Mouse (Mus musculus): ENCODE results near the gene Nfyb. TPM values are rescaled to one million over a fixed set of nuclear protein-coding genes. Genes with fewer than 3 reads are reported as not detected.
A peak's percentile ranks its signal among the peaks of the same experiment; 100 is the strongest.

The Nfyb gene
- polyA plus RNA-seq, 1 experiment from 2014 or later: 42.4 TPM

- no peaks in the 10 kb centered on the region for H3K9me3 ChIP-seq (replicated peaks)
- no peak overlapping the region for H3K4me3 ChIP-seq (replicated peaks)
- ATAC-seq (ENCODE audit: insufficient number of reproducible peaks, low FRiP score, low TSS enrichment, low read depth): no peak
- H3K9ac ChIP-seq: no peak overlapping the region
- peaks cover 4% of the 10 kb centered on the region; the same call in 1 of the 2 replicates for H3K4me1 ChIP-seq
- no peaks in the 10 kb centered on the region for H3K27me3 ChIP-seq
- WGBS: 73% methylated on average over 8 of the region's 8 CpGs
- no peak overlapping the region for H3K4me2 ChIP-seq (replicated peaks)
- no peak overlapping the region for H3K27ac ChIP-seq (replicated peaks)
- no peaks in the 10 kb centered on the region for H3K36me3 ChIP-seq
Observed at GRCm38 (mm10) chr10:82778791-82779549, 15.0 kb upstream of the Nfyb start.

GRCm38 (mm10) chr10:82777886-82778285, 13.9 kb upstream of the Nfyb start:
- no peak for ATAC-seq (ENCODE audit: insufficient number of reproducible peaks, low FRiP score, low TSS enrichment, low read depth)
- H3K9ac ChIP-seq: no peak overlapping the region
- WGBS: 31% methylated on average over 13 of the region's 13 CpGs

GRCm38 (mm10) chr10:82777075-82777474, 13.1 kb upstream of the Nfyb start:
- Histone ChIP-seq H3K4me2 (replicated peaks) (no peak overlapping the region), H3K27me3 (no peaks in the 10 kb centered on the region), H3K4me3 (replicated peaks) (no peak overlapping the region), H3K4me1 (peaks cover 4% of the 10 kb centered on the region; the same call in 1 of the 2 replicates), H3K9ac (no peak overlapping the region), H3K27ac (replicated peaks) (no peak overlapping the region), H3K36me3 (no peaks in the 10 kb centered on the region), H3K9me3 (replicated peaks) (no peaks in the 10 kb centered on the region)
- 62% methylated on average over 2 of the region's 2 CpGs for WGBS
- no peak for ATAC-seq (ENCODE audit: insufficient number of reproducible peaks, low FRiP score, low TSS enrichment, low read depth)

More at GRCm38 (mm10) chr10:82777886-82778285, 13.9 kb upstream of the Nfyb start:
- no peaks in the 10 kb centered on the region for H3K9me3 ChIP-seq (replicated peaks)
- no peak overlapping the region for H3K27ac ChIP-seq (replicated peaks)
- peaks cover 4% of the 10 kb centered on the region; the same call in 1 of the 2 replicates for H3K4me1 ChIP-seq
- no peak overlapping the region for H3K4me2 ChIP-seq (replicated peaks)
- H3K27me3 ChIP-seq: no peaks in the 10 kb centered on the region
- H3K36me3 ChIP-seq: no peaks in the 10 kb centered on the region
- no peak overlapping the region for H3K4me3 ChIP-seq (replicated peaks)

- no peaks in the 10 kb centered on the region for H3K36me3 ChIP-seq
- H3K4me3 ChIP-seq (replicated peaks): no peak overlapping the region
- no peak overlapping the region for H3K4me2 ChIP-seq (replicated peaks)
- H3K27me3 ChIP-seq: no peaks in the 10 kb centered on the region
- no peak overlapping the region for H3K9ac ChIP-seq
- ATAC-seq (ENCODE audit: insufficient number of reproducible peaks, low FRiP score, low TSS enrichment, low read depth): no peak
- H3K4me1 ChIP-seq: peaks cover 4% of the 10 kb centered on the region; the same call in 1 of the 2 replicates
- no peak overlapping the region for H3K27ac ChIP-seq (replicated peaks)
- WGBS: 91% methylated on average over 5 of the region's 5 CpGs
- H3K9me3 ChIP-seq (replicated peaks): no peaks in the 10 kb centered on the region
Observed at GRCm38 (mm10) chr10:82774841-82775240, 10.9 kb upstream of the Nfyb start.

- ATAC-seq (ENCODE audit: insufficient number of reproducible peaks, low FRiP score, low TSS enrichment, low read depth): no peak
- H3K9ac ChIP-seq: no peak overlapping the region
- H3K36me3 ChIP-seq: no peaks in the 10 kb centered on the region
- H3K4me1 ChIP-seq: no peaks in the 10 kb centered on the region
- no peak overlapping the region for H3K4me2 ChIP-seq (replicated peaks)
- H3K4me3 ChIP-seq (replicated peaks): no peak overlapping the region
- H3K27me3 ChIP-seq: no peaks in the 10 kb centered on the region
- WGBS: 60% methylated on average over 9 of the region's 9 CpGs
- H3K9me3 ChIP-seq (replicated peaks): no peaks in the 10 kb centered on the region
- no peak overlapping the region for H3K27ac ChIP-seq (replicated peaks)
Observed at GRCm38 (mm10) chr10:82771595-82772170, 7.7 kb upstream of the Nfyb start.

GRCm38 (mm10) chr10:82770713-82771112, 6.8 kb upstream of the Nfyb start:
- Histone ChIP-seq H3K9me3 (replicated peaks) (no peaks in the 10 kb centered on the region), H3K4me1 (no peaks in the 10 kb centered on the region), H3K36me3 (no peaks in the 10 kb centered on the region), H3K4me3 (replicated peaks) (no peak overlapping the region), H3K9ac (no peak overlapping the region), H3K27ac (replicated peaks) (no peak overlapping the region), H3K4me2 (replicated peaks) (no peak overlapping the region), H3K27me3 (no peaks in the 10 kb centered on the region)
- no peak for ATAC-seq (ENCODE audit: insufficient number of reproducible peaks, low FRiP score, low TSS enrichment, low read depth)
- 90% methylated on average over 2 of the region's 2 CpGs for WGBS

GRCm38 (mm10) chr10:82768901-82769300, 5.0 kb upstream of the Nfyb start:
- Histone ChIP-seq H3K9me3 (replicated peaks) (no peaks in the 10 kb centered on the region), H3K27me3 (no peaks in the 10 kb centered on the region), H3K4me3 (replicated peaks) (no peak overlapping the region), H3K36me3 (no peaks in the 10 kb centered on the region), H3K4me2 (replicated peaks) (no peak overlapping the region), H3K4me1 (no peaks in the 10 kb centered on the region), H3K27ac (replicated peaks) (no peak overlapping the region), H3K9ac (no peak overlapping the region)
- WGBS: 28% methylated on average over 9 of the region's 9 CpGs
- no peak for ATAC-seq (ENCODE audit: insufficient number of reproducible peaks, low FRiP score, low TSS enrichment, low read depth)

GRCm38 (mm10) chr10:82762756-82763681, 925 bp downstream of the Nfyb start:
- peak overlapping the region; percentile 84 for H3K4me3 ChIP-seq (replicated peaks)
- peaks cover 30% of the 10 kb centered on the region for H3K36me3 ChIP-seq
- no peaks in the 10 kb centered on the region for H3K27me3 ChIP-seq
- H3K9ac ChIP-seq: peak overlapping the region; percentile 98
- H3K4me2 ChIP-seq (replicated peaks): peak overlapping the region; percentile 62
- no peaks in the 10 kb centered on the region for H3K9me3 ChIP-seq (replicated peaks)
- H3K4me1 ChIP-seq: peaks cover 27% of the 10 kb centered on the region
- H3K27ac ChIP-seq (replicated peaks): peak overlapping the region; percentile 99
- 0 out of 2 replicates have a peak, but pooled peaks have one; percentile 4 for ATAC-seq (ENCODE audit: insufficient number of reproducible peaks, low FRiP score, low TSS enrichment, low read depth)
- under 1% methylated on average over 48 of the region's 48 CpGs for WGBS

- Histone ChIP-seq H3K4me1 (peaks cover 27% of the 10 kb centered on the region), H3K9me3 (replicated peaks) (no peaks in the 10 kb centered on the region), H3K27ac (replicated peaks) (no peak overlapping the region), H3K4me2 (replicated peaks) (no peak overlapping the region), H3K27me3 (no peaks in the 10 kb centered on the region), H3K36me3 (peaks cover 48% of the 10 kb centered on the region), H3K9ac (no peak overlapping the region), H3K4me3 (replicated peaks) (no peak overlapping the region)
- no peak for ATAC-seq (ENCODE audit: insufficient number of reproducible peaks, low FRiP score, low TSS enrichment, low read depth)
- WGBS: 66% methylated on average over 9 of the region's 9 CpGs
Observed at GRCm38 (mm10) chr10:82761037-82761811, 2.7 kb downstream of the Nfyb start.

GRCm38 (mm10) chr10:82759706-82760105, 4.2 kb downstream of the Nfyb start:
- no peak overlapping the region for H3K4me3 ChIP-seq (replicated peaks)
- no peak for ATAC-seq (ENCODE audit: insufficient number of reproducible peaks, low FRiP score, low TSS enrichment, low read depth)
- peaks cover 27% of the 10 kb centered on the region for H3K4me1 ChIP-seq
- H3K27ac ChIP-seq (replicated peaks): no peak overlapping the region
- 81% methylated on average over 5 of the region's 5 CpGs for WGBS
- peaks cover 62% of the 10 kb centered on the region for H3K36me3 ChIP-seq
- no peaks in the 10 kb centered on the region for H3K9me3 ChIP-seq (replicated peaks)
- H3K4me2 ChIP-seq (replicated peaks): no peak overlapping the region
- H3K9ac ChIP-seq: no peak overlapping the region
- no peaks in the 10 kb centered on the region for H3K27me3 ChIP-seq

Data from embryonic facial prominence, embryonic 15.5 days (tissue).